Mouse (Mus musculus) forebrain, embryonic 16.5 days (tissue): ENCODE data around the gene Zfp846. TPM values are rescaled to one million over a fixed set of nuclear protein-coding genes. Genes with fewer than 3 reads are reported as not detected.
"Not testable (repeated sequence)": the region's sequence is repeated elsewhere in the genome, so short reads cannot be mapped to it uniquely, and the experiment has no call there.

Experiments
- ATAC-seq: fragments of 200-750 bp; cut with Nextera tagmentation; 2 replicates; pipeline ENCODE4 v1.8.0; 2017; ENCODE audit warnings: mild to moderate bottlenecking, moderate library complexity
- H3K27ac ChIP-seq: fragments of 300-500 bp; sonication (generic); 2 replicates; pipeline ENCODE4 v1.5.1; 2014; ENCODE audit warnings: low read length, control low read depth
- H3K27me3 ChIP-seq: fragments of 300-500 bp; sonication (generic); replicated peaks from 2 replicates; pipeline ENCODE4 v1.6.1; 2014; ENCODE audit warnings: low read length; ENCODE audit not compliant: control insufficient read depth, insufficient read depth
- H3K36me3 ChIP-seq: fragments of 300-500 bp; sonication (generic); 2 replicates; pipeline ENCODE4 v1.6.1; 2014; ENCODE audit not compliant: control insufficient read depth, insufficient read depth
- H3K4me1 ChIP-seq: fragments of 300-500 bp; sonication (generic); replicated peaks from 2 replicates; pipeline ENCODE4 v1.6.1; 2014; ENCODE audit warnings: low read length; ENCODE audit not compliant: control insufficient read depth, insufficient read depth
- H3K4me2 ChIP-seq: fragments of 300-500 bp; sonication (generic); 2 replicates; pipeline ENCODE4 v1.6.1; 2014; ENCODE audit warnings: mild to moderate bottlenecking, low read length, control low read depth
- H3K4me3 ChIP-seq: fragments of 300-500 bp; sonication (generic); replicated peaks from 2 replicates; pipeline ENCODE4 v1.5.1; 2014; ENCODE audit warnings: mild to moderate bottlenecking, low read length, control low read depth
- H3K9ac ChIP-seq: fragments of 300-500 bp; sonication (generic); replicated peaks from 2 replicates; pipeline ENCODE4 v1.6.1; 2014; ENCODE audit warnings: low read depth, low read length, control low read depth
- H3K9me3 ChIP-seq: fragments of 300-500 bp; sonication (generic); 2 replicates; pipeline ENCODE4 v1.6.1; 2016; ENCODE audit warnings: low read length; ENCODE audit not compliant: control insufficient read depth
- WGBS: fragments of 180-500 bp; shearing (Covaris S2); extraction: QIAGEN DNeasy Blood & Tissue Kit; methylation state at CpG from one replicate; pipeline ENCODE4 v1.1.7; 2014; 5-methylcytosine and 5-hydroxymethylcytosine counted together
- polyA plus RNA-seq: library from polyadenylated mRNA; unstranded; fragments of >200 nt; fragmentation: Nextera tagmentation; extraction: Ambion mirVana; gene quantifications from 2 replicates; pipeline ENCODE4 v1.2.1, GENCODE M21; 2015

Zfp846 gene
- polyA plus RNA-seq, 1 experiment from 2014 or later, result 53.7 TPM

DNA sequence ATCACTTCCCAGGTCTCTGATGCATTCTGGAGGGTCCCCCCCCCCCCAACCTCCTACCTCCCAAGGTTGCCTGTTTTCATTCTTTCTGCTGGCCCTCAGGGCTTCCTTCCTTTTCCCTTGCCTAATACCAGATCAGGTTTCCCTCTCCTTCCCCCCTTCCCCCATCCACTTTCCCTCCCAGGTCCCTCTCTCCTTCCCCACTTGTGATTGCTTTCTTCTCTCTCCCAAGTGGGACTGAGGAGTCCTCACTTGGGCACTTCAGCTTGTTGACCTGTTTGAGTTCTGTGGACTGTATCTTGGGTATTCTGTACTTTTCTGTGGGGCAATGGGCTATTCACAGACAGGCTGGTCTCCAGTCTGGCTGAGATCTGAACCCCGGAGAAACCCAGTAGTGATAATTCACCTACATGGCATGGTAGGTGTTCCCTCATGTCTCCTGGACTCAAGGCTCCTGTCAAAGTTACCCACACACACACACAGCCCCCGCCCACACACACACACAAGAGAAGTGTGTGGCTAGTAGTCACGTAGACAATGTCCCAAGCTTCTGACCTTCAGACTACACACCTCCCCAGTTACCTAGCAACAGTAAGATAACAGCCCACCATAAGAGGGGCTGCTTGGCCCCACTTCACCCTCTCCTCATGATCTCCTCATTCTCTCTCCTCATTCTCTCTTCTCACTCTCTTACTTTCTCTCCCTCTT, 15.6 kb upstream of the Zfp846 start:
- ATAC-seq, H3K36me3 ChIP-seq, H3K9ac ChIP-seq, H3K27ac ChIP-seq, H3K9me3 ChIP-seq, H3K4me3 ChIP-seq, H3K4me2 ChIP-seq, H3K4me1 ChIP-seq, H3K27me3 ChIP-seq: not testable (repeated sequence)
- 85% methylated on average over 3 of the region's 3 CpGs for WGBS

DNA sequence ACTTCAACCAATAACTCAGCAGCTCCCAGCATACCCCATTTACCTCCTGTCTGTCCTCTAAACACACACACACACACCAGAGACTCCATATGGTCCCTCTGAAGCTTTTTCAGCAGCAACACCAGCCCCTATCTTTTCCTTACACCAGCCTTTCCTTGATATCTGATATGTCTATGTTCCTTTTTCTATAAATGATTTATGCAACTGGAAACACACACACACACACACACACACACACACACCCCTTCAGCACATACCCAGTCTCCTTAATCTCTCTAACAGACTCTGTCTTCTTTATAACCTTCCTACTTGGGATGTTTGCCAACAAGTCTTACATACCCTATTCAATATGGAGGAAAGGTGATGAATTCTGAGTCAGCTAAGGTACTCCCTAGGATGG, 10.0 kb upstream of the Zfp846 start:
- H3K4me3 ChIP-seq, result no peak overlapping the region
- H3K4me2 ChIP-seq, result no peak overlapping the region
- no peaks in the 10 kb centered on the region for H3K9me3 ChIP-seq
- no peaks in the 10 kb centered on the region for H3K36me3 ChIP-seq
- ATAC-seq, result no peak
- no peak overlapping the region for H3K9ac ChIP-seq
- no peaks in the 10 kb centered on the region for H3K4me1 ChIP-seq
- H3K27me3 ChIP-seq, result 0 out of 2 replicates have a peak, but pooled peaks cover 3% of the 10 kb centered on the region
- H3K27ac ChIP-seq, result no peak overlapping the region

DNA sequence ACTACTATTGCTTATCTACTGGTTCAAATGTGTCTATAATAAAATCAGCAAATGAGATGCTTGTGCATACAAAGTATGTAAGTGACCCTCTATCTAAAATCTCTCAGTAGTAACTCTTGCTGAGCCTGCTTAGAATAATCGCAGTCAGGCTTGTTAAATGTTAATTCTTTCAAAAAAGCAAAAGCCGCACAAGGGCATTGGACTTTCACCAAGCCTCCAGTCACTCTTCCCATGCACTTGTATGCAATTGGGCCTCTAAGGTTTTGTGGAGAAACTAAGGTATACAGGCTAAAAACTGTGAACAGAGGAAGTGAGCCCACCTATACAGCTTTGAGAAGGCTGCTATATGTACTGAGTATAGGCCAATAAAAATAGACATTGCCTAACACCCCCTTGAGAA, 4.5 kb upstream of the Zfp846 start:
- H3K27me3 ChIP-seq, result peaks cover 14% of the 10 kb centered on the region
- 86% methylated on average over 2 of the region's 2 CpGs for WGBS

DNA sequence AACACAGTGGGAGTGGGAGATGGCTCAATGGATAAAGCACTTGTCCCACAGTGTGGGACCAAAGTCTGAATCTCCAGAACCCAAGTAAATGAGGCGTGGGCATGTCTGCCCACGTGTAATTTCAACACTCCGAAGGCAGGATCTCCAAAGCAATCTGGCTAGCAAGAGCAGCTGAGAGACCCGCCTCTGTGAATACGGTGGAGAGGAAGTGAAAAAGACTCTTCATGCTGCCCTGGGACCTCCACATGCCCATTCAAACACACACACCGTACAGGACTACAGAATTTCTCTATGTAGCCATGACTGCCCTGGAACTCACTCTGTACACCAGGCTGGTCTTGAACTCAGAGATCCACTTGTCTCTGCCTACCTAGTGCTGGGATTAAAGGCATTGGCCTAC, 20.2 kb downstream of the Zfp846 start:
- no peaks in the 10 kb centered on the region for H3K9me3 ChIP-seq
- no peak overlapping the region for H3K27ac ChIP-seq
- 86% methylated on average over 6 of the region's 6 CpGs for WGBS
- no peak overlapping the region for H3K4me2 ChIP-seq
- H3K27me3 ChIP-seq, result no peaks in the 10 kb centered on the region
- no peak overlapping the region for H3K4me3 ChIP-seq
- peaks cover 2% of the 10 kb centered on the region for H3K4me1 ChIP-seq
- H3K9ac ChIP-seq, result no peak overlapping the region
- peaks cover 4% of the 10 kb centered on the region for H3K36me3 ChIP-seq
- no peak for ATAC-seq

More for the DNA sequence above, 4.5 kb upstream of the Zfp846 start:
- Histone ChIP-seq H3K4me2 (no peak overlapping the region), H3K36me3 (no peaks in the 10 kb centered on the region), H3K27ac (no peak overlapping the region), H3K9ac (no peak overlapping the region), H3K9me3 (no peaks in the 10 kb centered on the region), H3K4me3 (no peak overlapping the region), H3K4me1 (no peaks in the 10 kb centered on the region)
- no peak for ATAC-seq

DNA sequence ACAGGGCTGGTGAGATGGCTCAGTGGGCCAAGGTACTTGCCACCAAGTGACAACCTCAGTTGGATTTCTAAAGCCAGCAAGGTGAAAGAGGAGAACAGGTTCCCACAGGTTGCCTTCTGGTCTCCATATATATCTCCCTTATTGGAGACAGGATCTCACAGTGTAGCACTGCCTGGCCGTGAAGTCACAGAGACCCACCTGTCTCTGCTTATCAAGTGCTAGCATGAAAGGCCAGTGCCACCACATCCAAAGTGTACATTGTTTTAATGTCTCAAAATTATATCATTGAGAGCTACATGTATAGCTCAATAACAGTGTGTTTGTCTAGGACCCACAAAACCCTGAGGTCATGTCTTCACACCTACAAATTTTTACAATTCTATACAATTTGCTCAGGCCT, 25.2 kb downstream of the Zfp846 start:
- Histone ChIP-seq H3K9me3 (0 out of 2 replicates have a peak, but pooled peaks cover 3% of the 10 kb centered on the region), H3K36me3 (peaks cover 2% of the 10 kb centered on the region; the same call in 1 of the 2 replicates), H3K9ac (no peak overlapping the region; the same call in 1 of the 2 replicates), H3K4me1 (peaks cover 12% of the 10 kb centered on the region), H3K4me2 (peak overlapping the region; percentile 51), H3K27me3 (no peaks in the 10 kb centered on the region), H3K27ac (no peak overlapping the region; the same call in 1 of the 2 replicates), H3K4me3 (no peak overlapping the region; the same call in 1 of the 2 replicates)
- 97% methylated on average over 1 of the region's 1 CpGs for WGBS
- no peak for ATAC-seq

DNA sequence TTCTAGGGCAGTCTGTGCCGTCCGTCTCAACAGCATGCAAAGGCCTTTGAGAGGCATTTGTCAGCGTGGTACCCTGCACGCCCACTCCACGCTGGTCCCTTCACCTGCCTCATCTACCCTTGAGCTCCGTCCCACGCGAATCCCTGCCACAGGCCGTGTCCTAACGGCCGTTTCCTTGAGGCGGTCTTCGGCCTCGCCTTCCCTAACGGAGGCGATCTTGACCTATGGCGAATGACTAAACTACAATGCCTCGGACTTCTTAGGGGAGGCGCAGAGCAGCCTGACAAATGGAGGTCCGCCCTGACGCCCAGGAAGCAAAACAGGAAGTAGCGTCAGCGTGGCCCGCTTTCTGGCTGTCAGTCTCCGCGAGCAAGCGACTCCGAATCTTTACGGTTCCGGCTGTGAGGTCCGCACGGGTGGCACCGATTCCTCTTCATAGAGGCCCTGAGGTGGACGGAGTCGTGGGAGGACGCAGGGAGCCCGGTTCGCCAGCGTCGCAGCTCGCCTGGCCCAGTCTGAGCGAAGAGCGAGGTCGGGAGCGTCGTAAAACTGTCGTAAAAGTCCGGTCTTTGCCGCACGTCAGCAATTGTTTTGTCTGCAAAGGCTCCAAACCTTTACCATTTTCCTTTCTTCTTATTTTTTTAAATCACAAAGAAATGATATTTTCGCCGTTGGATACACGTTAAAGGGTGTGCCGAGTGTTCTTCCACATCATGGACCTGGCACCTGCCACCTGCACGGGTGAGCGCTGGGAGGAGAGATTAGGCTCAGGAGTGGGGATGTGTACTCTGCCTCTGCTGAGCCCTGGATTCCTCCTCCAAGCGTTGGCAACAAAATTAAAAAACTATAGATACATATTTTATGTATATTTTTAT, 26.2 kb downstream of the Zfp846 start:
- H3K4me3 ChIP-seq, result peak overlapping the region; percentile 82
- H3K27ac ChIP-seq, result peak overlapping the region; percentile 98
- WGBS, result under 1% methylated on average over 57 of the region's 57 CpGs
- H3K4me2 ChIP-seq, result peak overlapping the region; percentile 51
- peaks cover 12% of the 10 kb centered on the region for H3K4me1 ChIP-seq
- no peaks in the 10 kb centered on the region for H3K27me3 ChIP-seq
- ATAC-seq, result peak; percentile 90
- peak overlapping the region; percentile 89 for H3K9ac ChIP-seq
- H3K36me3 ChIP-seq, result peaks cover 2% of the 10 kb centered on the region; the same call in 1 of the 2 replicates
- 0 out of 2 replicates have a peak, but pooled peaks cover 3% of the 10 kb centered on the region for H3K9me3 ChIP-seq

DNA sequence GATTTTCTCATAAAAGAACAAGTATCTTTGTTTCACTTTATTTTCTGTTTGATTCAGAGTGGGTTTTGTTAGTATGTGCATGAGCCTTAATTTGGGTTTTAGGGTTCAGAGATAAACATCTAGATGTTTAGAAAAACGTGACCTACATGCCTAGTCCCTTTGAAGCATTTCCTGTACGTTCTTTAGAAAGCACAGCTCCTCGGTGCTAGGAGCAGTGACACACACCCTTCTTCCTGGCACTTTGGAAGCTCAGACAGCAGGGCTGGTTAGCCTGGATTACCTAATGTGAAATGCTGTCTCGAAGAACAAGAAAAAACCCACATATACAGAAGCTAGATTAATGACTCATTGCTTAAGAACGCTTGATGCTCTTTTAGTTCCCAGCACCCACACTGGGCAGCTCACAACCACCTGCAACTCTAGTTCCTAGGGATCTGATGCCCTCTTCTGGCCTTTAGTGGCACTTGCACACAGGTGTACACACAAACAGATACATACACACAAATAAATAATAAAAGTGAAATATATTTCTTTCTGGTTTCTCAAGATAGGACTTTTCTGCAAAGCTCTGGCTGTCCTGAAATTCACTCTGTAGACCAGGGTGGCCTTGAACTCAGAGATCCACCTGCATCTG, 28.9 kb downstream of the Zfp846 start:
- no peak overlapping the region for H3K4me2 ChIP-seq
- no peak overlapping the region for H3K27ac ChIP-seq
- no peak overlapping the region for H3K4me3 ChIP-seq
- 0 out of 2 replicates have a peak, but pooled peaks cover 3% of the 10 kb centered on the region for H3K9me3 ChIP-seq
- H3K4me1 ChIP-seq, result peaks cover 12% of the 10 kb centered on the region
- H3K9ac ChIP-seq, result no peak overlapping the region
- WGBS, result 90% methylated on average over 5 of the region's 5 CpGs
- H3K27me3 ChIP-seq, result no peaks in the 10 kb centered on the region
- H3K36me3 ChIP-seq, result peaks cover 2% of the 10 kb centered on the region; the same call in 1 of the 2 replicates
- ATAC-seq, result no peak

DNA sequence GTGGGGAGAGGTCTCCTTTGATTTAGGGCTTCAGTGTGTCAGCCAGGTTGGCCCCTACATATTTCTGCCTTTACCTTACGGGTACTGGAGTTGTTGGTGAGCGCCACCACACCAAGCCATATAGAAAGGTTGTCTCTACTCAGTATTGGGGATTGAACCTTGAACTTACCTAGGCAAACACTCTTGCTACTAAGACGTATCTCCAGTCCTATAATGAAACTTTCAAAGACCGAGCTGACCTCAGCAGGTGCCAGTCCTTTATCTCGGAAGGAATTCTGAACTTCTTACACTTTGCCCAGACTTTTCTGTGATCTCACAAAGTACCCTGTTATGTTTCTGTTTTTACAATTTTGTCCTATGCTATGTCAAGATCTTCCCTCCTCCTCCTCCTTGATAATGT, 30.9 kb downstream of the Zfp846 start:
- no peak overlapping the region for H3K4me2 ChIP-seq
- no peak overlapping the region for H3K9ac ChIP-seq
- WGBS, result 84% methylated on average over 5 of the region's 5 CpGs
- ATAC-seq, result no peak
- no peak overlapping the region for H3K27ac ChIP-seq
- H3K4me3 ChIP-seq, result no peak overlapping the region
- peaks cover 2% of the 10 kb centered on the region; the same call in 1 of the 2 replicates for H3K36me3 ChIP-seq
- 0 out of 2 replicates have a peak, but pooled peaks cover 3% of the 10 kb centered on the region for H3K9me3 ChIP-seq
- peaks cover 5% of the 10 kb centered on the region; the same call in 1 of the 2 replicates for H3K4me1 ChIP-seq
- no peaks in the 10 kb centered on the region for H3K27me3 ChIP-seq

DNA sequence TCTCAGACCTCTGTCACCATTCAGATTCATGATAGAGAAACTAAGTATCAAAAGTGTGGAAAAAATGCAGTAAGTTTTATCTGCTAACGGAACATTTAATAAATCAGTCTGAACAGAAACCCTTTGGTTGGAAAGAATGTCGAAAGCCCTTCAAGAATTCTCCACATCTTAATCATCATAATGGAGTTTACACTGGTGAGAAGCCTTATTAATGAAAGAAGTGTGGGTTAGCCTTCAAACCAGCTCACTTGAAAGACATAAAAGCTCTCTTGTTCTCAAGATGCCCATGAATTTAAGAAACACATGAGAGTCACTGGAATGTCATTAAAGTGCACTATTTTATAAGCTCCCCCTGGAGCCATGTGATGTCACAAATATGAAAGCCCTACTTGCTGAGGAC, 35.6 kb downstream of the Zfp846 start:
- H3K27ac ChIP-seq, result no peak overlapping the region
- ATAC-seq, result no peak
- no peaks in the 10 kb centered on the region for H3K4me1 ChIP-seq
- 87% methylated on average over 2 of the region's 2 CpGs for WGBS
- H3K4me3 ChIP-seq, result no peak overlapping the region
- H3K9ac ChIP-seq, result no peak overlapping the region
- no peaks in the 10 kb centered on the region for H3K9me3 ChIP-seq
- H3K27me3 ChIP-seq, result no peaks in the 10 kb centered on the region
- no peaks in the 10 kb centered on the region; the same call in 1 of the 2 replicates for H3K36me3 ChIP-seq
- no peak overlapping the region for H3K4me2 ChIP-seq
